Mouse (Mus musculus) heart, postnatal 14 days (tissue): Measurements from ENCODE around the gene Ppp3ca. TPM values are rescaled to one million over a fixed set of nuclear protein-coding genes. Genes with fewer than 3 reads are reported as not detected.

Experiments
- DNase-seq, 2 experiments: peaks; one replicate each; pipeline ENCODE4 v3.0.0; 2021 to 2022
- intact Hi-C: fragments of 180-260 bp; cut with DNase I; formaldehyde crosslinking; loops from one replicate; pipeline ENCODE4 v1.15.1; 2025
- total RNA-seq, 2 experiments: library from RNA; stranded (reverse); gene quantifications; 2 replicates each; pipeline ENCODE4 v1.2.3; 2021

The Ppp3ca gene
- total RNA-seq, 2 experiments from 2014 or later: 50.0 to 53.5 TPM

DNA sequence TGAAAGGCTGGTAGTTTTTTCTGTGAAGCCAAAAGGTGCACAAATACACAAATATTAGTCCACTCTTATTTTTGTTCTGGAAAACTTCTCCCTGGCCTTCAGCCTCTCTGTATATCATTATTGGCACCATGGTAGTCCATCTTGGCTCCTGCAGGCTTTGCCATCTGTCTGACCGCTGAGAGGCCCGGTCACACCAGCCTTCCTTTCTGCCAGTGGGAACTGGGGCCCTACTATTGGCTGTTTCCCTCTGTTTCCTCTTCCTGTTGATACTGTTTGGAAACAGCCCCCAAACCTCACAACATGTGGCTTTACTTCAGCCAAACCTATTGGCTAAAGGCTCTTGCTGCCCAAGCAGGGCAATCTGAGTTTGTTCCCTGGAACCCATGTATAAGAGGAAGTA is 123.5 kb downstream of the Ppp3ca start:
- intact Hi-C loops: no loop called here
- DNase-seq: no peak

DNA sequence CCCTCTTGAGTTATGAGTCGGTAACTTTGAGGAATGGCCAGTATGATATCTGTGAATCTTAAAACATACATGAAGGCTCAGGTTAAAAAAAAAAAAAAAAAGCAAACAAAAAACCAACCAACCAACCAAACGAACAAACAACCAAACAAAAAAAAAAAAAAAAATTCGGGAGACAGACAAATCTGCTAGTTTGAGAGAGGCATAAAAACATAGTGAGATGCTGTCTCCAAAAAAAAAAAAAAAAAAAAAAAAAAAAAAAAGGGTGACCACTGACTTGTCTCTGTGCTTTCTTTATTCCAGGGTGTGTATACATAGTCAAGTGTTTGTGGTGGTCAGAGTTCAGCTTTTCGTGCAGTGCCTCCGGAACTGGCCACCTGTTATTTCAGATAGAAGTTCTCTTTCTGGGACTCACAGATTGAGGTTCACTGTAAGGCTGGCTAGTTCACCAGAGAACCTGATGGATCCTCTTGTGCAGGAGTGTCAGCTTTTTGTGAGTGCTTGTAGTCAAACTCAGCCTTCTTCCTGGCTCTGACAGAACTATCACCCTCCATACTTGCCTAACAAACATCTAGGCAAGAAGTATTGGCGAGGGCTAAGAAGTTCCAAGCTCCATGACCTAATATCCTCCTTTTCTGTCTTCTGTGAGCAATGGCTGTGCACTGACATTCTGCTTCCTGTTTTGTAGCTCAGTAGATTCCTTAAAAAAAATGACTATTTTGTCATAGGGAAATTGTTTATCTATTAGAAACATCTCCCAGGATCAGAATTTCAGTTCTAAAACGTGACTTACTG is 124.7 kb downstream of the Ppp3ca start:
- intact Hi-C loops: no loop called here
- DNase-seq: no peak

- no peak for DNase-seq
- intact Hi-C loops: no loop called here
Observed at GRCm38 (mm10) chr3:136798896-136799295, 129.0 kb downstream of the Ppp3ca start.

- DNase-seq: peak; percentile 49 to 72
- intact Hi-C loops: no loop called here
Observed at GRCm38 (mm10) chr3:136802595-136802994, 132.7 kb downstream of the Ppp3ca start.

GRCm38 (mm10) chr3:136805897-136806296 is 136.0 kb downstream of the Ppp3ca start:
- intact Hi-C loops: no loop called here
- no peak for DNase-seq

- intact Hi-C loops: no loop called here
- no peak for DNase-seq
Observed at GRCm38 (mm10) chr3:136810271-136810670, 140.3 kb downstream of the Ppp3ca start.

GRCm38 (mm10) chr3:136812162-136812561 is 142.2 kb downstream of the Ppp3ca start:
- DNase-seq: no peak
- intact Hi-C loops: no loop called here

GRCm38 (mm10) chr3:136812791-136813190 is 142.9 kb downstream of the Ppp3ca start:
- intact Hi-C loops: no loop called here
- no peak for DNase-seq

DNA sequence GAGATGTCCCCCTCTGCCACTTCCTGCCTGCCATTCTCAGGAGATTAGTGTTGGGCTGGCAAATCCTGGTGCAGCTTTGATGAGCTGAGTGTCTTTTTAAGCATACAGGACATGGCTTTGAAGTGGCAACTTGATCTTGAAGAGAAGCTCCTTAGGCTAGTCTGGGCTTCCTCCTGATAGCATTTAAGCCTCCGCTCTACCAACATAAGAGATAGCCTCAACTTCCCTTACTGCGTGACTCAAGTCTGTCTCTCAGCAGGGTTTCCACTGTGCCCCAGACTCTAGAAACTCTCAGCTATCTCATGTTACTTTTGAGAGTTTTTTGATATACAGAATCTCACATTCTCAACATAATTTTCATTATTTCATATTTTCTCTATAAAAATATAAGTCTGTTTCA is 144.0 kb downstream of the Ppp3ca start:
- intact Hi-C loops: no loop called here
- no peak for DNase-seq

- DNase-seq: no peak
- intact Hi-C loops: no loop called here
Observed at GRCm38 (mm10) chr3:136814916-136815315, 145.0 kb downstream of the Ppp3ca start.

DNA sequence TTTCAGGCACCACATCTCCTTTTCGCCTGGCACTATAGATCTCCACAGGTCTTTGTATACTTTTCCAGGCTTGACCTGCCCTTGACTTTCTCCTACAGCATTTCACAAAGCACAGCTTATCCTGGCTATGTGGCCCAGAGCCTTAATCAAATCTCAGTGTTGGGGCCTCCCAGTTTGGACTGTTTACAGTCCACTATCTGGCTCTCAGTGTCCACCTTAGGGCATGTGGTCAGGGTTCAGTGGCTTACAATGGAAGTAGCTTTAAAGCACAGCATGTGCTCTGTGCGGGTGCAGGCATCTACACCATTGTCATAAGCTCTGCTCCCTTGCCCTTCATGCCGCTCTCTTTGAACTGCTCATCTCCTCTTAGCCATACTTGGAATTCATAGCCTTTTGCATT is 146.4 kb downstream of the Ppp3ca start:
- no peak for DNase-seq
- intact Hi-C loops: no loop called here

GRCm38 (mm10) chr3:136818997-136819396 is 149.1 kb downstream of the Ppp3ca start:
- intact Hi-C loops: no loop called here
- no peak for DNase-seq

DNA sequence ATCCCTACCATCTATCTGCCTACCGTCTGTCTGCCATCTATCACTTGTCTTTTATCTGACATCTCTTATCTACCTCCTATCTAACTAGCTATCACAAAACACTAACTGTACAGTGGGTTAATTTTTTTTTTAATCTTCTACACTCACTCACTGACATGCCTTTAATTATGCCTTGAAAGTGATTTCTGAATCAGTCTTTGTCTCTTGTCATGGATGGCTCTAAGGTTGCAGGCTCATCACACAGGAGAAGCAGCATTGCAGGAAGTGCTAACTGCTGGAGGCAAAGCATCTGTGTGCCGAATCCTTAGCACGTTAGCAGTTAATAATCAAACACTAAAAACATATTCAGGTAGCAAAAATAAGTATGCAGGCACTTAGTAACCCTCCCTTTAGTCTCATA is 151.1 kb downstream of the Ppp3ca start:
- no peak for DNase-seq
- intact Hi-C loops: no loop called here

GRCm38 (mm10) chr3:136821993-136822392 is 152.1 kb downstream of the Ppp3ca start:
- DNase-seq: no peak
- intact Hi-C loops: no loop called here

DNA sequence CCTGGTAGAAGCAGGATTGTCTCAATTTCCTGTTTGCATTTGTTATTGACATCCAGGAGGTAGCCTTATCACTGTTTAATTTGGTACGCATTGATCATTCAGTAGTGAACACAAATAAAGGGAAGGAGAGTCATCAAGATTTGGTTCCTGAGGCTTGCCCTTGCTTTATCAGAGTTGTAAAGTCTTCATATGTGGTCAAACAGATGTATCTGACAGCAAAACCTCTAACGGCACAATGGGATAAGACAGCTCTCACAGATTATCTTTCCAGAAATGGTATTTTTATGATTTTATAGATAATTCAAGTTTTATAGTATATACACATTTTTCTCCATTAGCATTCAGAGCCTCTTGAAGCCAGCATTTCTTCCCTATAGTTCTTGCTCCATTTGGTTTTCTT is 152.5 kb downstream of the Ppp3ca start:
- intact Hi-C loops: no loop called here
- no peak for DNase-seq

- intact Hi-C loops: no loop called here
- DNase-seq: no peak
Observed at GRCm38 (mm10) chr3:136828451-136828850, 158.5 kb downstream of the Ppp3ca start.

GRCm38 (mm10) chr3:136829109-136829508 is 159.2 kb downstream of the Ppp3ca start:
- intact Hi-C loops: no loop called here
- no peak for DNase-seq

DNA sequence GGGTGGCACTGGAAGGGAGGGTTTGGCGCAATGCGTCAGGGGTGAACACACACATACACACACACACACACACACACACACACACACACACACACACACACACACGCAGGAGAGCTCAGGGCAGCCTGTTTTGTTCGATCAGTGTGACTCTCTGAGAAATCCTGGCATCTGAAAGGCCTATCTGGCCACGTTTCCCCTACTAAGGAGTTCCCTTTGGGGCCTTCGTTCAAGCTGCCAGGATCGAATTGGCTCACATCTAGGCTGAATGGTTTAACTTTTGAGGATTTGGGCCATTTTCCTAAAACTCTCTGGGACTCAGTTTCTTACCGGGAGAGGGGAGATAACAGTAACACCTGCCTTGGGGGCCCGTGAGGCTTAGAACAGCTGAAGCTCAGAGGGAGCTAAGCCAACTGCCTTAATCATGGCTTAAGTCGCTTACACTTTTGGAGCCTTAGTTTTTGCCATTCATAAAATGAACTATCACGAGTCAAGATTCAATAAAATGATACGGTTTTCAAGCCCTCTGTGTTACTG is 160.8 kb downstream of the Ppp3ca start:
- DNase-seq: peak in 1 of 2 experiments; percentile 23
- intact Hi-C loops: loop anchor here (10.0 kb wide), 1 partner anchor 156 kb away; the partner anchor contains the start of gene Ppp3ca

DNA sequence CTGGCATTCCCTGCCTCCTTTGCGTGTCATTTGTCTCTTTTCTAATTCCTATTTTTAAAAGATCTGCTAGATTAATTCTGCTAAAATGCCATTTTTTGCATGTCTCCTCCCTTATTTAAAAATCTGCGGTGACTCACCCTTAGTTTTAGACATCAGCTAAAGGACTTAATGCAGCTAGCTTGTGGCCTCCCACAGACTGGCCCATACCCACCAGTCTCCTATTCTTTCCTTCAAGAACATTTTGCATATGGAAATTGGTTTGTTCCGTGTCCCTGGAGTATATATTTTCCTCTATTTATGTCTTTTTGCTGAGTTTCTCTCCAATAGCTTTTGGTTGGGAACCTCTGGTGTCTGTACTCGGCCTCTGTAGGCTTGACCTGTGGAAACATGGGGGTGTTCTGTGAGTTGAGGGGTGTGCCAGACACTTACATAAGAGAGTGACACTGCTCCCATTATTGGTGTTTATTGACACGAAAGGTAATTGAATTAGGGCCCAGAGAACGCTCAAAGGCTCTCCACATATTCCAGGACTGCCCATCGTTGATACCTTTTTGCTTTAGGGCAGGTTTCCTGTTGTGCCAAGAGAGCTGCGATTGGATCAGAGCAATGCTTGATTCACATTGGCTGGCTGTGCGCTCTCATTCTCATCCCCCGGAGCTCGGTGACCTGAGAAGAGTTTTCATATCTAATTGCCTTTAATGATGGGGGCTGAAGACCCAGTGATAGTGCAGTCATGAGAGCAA is 163.2 kb downstream of the Ppp3ca start:
- DNase-seq: no peak
- intact Hi-C loops: loop anchor here (10.0 kb wide), 1 partner anchor 158 kb away; the partner anchor contains the start of gene Ppp3ca

GRCm38 (mm10) chr3:136833893-136834292 is 164.0 kb downstream of the Ppp3ca start:
- intact Hi-C loops: loop anchor here (10.0 kb wide), 1 partner anchor 159 kb away; the partner anchor contains the start of gene Ppp3ca
- peak; percentile 47 to 56 for DNase-seq

DNA sequence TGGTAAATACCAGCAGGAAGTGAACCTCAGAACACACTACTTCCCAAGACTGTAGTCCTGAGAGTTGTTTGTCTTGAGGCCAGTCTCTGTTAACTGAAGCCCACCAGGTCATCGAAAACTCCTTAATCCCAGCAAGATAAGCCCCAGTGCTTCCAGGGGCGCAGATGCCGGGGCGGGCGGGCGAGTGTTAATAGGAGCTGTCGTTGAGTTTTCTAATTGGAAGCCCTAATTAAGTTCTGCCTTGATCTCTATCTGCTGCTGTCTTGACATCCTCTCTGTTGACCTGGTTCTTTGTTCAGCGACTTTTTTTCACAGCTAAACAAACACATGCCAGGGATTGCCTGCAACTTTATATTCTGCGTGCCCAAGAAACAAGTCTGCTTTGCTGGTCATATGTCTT is 165.9 kb downstream of the Ppp3ca start:
- intact Hi-C loops: loop anchor here (10.0 kb wide), 1 partner anchor 161 kb away; the partner anchor contains the start of gene Ppp3ca
- no peak for DNase-seq
